Mouse (Mus musculus) urinary bladder, postnatal 14 days (tissue): ENCODE data around the gene Cfap54.

ENCODE experiments used
- DNase-seq: peaks from one replicate; pipeline ENCODE4 v3.0.0; 2021; ENCODE audit warnings: low spot score

Cfap54 gene

DNA sequence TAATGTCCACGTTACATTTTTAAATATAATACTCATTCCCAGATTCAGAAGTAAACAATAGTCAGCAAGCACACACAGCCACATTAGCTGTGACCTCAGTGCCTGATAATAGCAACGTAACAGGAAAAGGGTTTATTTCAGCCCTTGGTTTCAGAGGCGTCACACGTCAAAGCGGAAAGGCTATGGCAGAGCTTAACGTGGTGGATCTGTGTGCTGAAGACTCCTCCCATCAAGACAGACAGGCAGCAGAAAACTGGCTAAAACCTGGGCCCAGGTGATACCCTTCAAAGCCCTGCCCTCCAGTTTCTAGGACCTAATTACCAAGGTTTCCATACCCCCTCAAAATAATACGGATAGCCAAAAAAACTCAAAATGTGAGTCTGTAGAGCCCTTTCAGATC lies 16.0 kb upstream of the Cfap54 start:
- DNase-seq: no peak

DNA sequence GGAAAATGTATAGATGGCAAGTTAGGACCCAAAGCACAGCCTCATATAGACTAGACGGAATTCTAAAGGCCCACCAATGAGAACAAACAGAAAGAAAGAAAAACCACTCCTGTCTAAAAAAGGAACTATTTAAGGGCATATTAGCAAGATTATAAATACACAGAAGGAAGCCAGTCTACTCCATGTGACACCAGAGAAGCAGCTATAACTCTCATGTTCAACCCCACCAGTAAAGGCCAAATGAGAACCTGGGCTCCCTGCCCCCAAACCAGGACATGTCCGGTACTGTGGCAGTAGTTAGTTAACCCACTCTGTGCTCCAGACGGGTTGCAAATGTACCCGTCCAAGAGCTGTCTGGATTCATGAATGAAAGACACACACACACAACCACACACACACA lies 14.4 kb upstream of the Cfap54 start:
- no peak for DNase-seq

- DNase-seq: no peak
Observed at GRCm38 (mm10) chr10:93094957-93095580, 13.7 kb upstream of the Cfap54 start.

DNA sequence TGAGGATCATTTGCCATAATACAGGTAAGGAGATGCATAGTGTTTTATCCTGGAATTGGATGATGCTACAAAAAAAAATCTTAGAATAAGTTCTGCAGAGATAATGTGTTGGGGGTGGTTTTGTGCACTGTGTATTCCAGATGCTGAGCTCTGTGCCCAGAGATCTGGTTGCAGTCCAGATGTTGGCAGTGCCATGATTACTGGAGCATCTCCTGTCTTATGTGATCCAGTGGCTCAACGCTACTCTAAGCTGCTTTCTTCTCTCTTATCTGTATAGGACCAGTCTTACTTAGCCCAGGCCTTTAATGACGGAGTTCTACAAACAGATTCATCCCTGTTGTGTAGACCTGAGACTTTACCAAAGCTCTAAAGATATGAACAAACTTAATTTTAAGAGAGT lies 10.5 kb upstream of the Cfap54 start:
- no peak for DNase-seq

DNA sequence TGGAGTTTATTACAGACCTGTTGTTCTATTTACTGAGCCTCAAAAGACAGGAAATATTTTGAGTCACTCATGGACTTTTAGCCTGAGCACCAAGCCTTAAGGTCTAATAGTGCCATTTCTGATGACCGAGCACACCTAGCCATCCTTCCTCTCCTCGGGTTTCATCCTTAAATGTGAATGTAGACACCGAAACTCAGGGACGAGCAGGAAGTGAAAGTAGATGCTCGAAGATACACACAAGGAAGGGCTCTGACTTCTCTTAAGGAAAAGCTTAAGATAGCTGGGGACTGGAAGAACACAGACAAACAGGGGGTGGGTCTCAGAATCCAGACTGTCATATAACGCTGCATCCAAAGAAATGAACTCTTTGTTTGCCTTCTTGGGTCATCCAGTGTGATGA lies 8.8 kb upstream of the Cfap54 start:
- DNase-seq: no peak

- no peak for DNase-seq
Observed at GRCm38 (mm10) chr10:93088396-93089048, 7.1 kb upstream of the Cfap54 start.

GRCm38 (mm10) chr10:93087504-93087903 lies 6.1 kb upstream of the Cfap54 start:
- DNase-seq: no peak

- no peak for DNase-seq
Observed at GRCm38 (mm10) chr10:93083963-93084340, 2.5 kb upstream of the Cfap54 start.

- no peak for DNase-seq
Observed at GRCm38 (mm10) chr10:93083198-93083962, 2.0 kb upstream of the Cfap54 start.

GRCm38 (mm10) chr10:93079486-93079885 lies 1.9 kb downstream of the Cfap54 start:
- DNase-seq: no peak

GRCm38 (mm10) chr10:93077935-93078479 lies 3.4 kb downstream of the Cfap54 start:
- DNase-seq: no peak

GRCm38 (mm10) chr10:93076376-93076775 lies 5.0 kb downstream of the Cfap54 start:
- no peak for DNase-seq

DNA sequence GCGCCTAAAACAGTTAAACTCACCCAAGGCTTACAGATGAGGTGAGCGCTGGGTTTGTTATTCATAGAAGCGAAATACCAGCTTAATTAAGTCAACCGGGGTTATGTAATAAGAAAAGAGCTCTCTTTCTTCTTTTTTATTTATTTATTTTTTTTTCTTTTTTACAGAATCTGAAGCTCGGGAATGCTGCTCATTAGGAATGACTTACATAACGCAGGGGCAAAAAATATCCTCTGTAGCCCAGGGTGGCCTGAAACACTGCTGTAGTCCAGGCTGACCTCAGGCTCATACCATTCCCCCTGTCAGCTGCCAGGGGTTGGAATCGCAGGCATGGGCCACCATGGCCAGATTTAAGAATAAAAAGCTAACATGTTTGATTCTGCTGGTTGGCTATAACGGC lies 5.6 kb downstream of the Cfap54 start:
- DNase-seq: no peak

- DNase-seq: no peak
Observed at GRCm38 (mm10) chr10:93072769-93073168, 8.6 kb downstream of the Cfap54 start.

DNA sequence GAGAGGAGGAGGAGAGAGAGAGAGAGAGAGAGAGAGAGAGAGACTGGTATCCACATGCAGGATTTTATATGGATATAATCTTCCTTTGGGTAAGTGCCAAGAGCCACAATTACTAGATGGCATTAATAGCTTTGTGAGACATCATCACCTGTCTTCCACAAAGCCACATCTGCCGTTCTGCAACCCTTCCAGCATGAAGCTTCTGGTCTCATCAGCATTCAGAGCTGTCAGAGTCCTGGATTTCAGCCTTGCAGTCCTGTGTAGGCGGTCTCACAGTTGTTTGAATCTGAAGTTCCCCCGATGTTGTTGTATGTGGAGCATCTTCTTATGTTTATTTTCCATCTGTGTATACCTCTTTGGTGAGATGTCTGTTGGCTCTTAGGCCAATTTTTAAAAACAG lies 9.7 kb downstream of the Cfap54 start:
- no peak for DNase-seq

DNA sequence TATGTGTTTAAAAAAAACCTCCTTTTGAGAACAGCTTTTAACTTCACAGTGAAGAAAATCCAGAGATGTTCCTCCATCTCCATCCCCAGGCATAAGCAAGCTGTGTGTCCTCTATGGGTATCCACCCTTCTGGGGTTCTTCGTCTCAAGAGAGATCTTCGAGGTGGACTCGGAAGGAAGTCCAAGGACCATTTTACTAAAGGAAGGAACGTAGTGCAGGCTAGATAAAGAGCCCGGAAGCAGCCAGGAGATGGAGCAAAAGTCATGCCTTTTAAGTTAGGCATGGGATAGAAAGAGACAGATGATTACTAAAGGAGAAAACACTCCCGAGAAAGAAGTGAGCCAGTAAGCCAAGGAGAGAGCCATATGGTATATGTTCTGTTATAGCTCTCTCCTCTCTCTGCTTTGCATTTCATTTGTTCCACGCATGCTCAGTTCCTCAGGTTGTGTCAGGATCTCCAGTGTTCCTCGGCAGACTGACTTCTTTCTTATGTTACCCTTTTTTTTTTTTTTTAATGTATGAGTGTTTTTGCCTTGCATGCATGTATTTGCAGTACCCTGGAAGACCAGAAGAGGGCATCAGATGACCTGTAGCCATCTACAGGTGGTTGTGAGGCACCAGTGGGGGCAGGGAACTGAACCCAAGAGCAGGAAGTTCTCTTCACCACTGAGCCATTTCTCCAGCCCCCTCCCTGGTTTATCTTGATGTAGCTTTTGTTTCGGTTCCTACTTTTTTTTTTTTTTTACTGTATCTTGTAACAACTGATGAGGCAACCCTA lies 11.1 kb downstream of the Cfap54 start:
- peak; percentile 71 for DNase-seq

GRCm38 (mm10) chr10:93069721-93070120 lies 11.7 kb downstream of the Cfap54 start:
- DNase-seq: no peak

DNA sequence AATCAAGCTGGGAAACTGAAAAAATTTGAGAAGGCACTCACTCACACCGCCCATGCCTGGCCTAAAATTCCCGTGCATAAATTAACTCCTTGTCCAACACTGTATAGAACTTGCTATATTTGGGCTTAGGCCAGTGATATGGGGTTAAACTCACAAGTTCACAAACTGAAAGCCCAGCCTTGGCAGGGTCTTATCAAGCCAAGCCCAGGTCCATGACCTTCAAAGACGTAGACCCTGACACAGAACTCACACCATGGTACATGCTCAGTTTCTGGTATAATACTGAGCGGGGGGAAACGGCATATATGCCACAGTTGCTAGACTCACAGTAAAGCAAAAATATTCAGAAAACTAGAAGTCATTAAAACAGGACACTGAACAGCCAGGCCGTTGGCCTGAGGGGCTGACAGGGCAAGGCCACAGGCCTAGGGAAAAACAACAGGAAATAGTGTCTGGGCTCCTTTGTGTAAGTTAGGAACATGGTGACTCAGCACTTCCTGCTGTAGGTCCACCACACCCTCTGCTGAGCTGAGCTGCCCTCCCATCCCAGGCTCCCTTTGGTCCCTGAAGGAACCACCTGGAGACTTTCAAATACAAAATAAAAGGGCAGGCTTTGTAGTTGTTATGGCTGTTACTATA lies 12.3 kb downstream of the Cfap54 start:
- peak; percentile 14 for DNase-seq

GRCm38 (mm10) chr10:93064973-93065372 lies 16.4 kb downstream of the Cfap54 start:
- DNase-seq: no peak

DNA sequence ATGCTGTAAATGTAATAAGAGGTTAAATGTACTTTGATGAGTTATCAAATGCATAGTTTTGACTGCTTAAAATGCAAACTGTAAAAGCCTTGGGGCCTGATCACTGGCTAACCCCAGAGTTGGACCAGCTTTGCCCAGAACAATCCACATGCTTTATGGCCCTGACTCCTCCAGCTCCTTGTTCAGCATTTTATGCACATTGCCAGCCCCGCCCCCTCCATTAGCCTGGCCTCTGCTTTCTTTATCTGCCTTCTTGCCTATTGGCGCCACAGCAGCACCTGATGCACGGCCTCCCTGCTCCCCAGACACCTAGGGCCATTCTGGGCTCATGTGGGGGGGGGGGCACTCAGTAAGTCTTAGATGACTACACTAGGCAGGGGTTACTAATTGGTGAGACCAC lies 17.8 kb downstream of the Cfap54 start:
- no peak for DNase-seq

DNA sequence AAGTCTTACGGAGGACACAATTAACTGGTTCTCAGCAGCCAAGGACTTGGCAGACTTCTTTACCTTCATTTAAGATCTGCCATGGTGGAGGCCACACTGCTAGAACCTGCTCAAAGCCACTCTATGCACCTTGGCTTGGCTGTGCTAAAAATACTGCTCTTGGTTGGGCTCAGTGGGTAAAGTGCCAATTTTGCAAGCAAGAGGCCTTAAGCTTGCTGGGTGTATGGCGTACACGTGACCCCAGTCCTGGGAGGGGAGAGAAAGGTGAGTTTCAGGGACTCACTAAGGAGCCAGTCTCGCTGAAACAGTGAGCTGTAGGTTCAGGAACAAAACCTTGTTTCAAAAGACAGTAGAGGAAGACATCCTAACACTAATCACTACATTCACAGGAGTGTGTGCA lies 19.0 kb downstream of the Cfap54 start:
- DNase-seq: no peak

- no peak for DNase-seq
Observed at GRCm38 (mm10) chr10:93053867-93054266, 27.6 kb downstream of the Cfap54 start.
